Mouse (Mus musculus): ENCODE measurements at regions not wholly inside any gene's neighbourhood (a gene's known extent, or its start where the extent isn't known, plus 50 kb on each side); places are given as distances from the start of the nearest gene placed in this dataset.

DNA sequence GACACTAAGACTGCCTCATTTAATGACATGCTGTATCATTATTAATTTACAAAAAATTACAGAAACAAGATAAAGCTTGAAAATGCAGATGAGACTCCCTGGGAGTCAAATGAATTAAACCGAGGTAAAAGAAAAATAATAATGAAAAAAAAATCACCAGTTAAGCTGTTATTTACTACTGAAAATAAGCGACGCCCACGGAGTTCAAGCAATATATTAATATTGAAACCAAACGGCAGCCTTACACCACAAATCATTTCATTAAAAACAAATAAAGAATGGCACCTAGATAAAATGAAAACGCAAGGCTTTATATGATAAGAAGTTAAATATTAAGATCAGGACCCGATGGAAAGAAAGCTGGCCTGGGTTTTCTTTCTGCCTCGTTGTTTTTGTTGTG lies 211.9 kb upstream of the Spdye4c start:
- TF ChIP-seq CTCF (IDR thresholded peaks at IDR 0.05; ENCODE audit: low read depth) = no peak
- no peak for TF ChIP-seq EP300 (IDR thresholded peaks at IDR 0.05; ENCODE audit: low read depth)
